Mouse (Mus musculus) forelimb bud, embryonic 11.5 days (tissue): Measurements from ENCODE around the gene Sft2d2.

Experiments
- DNase-seq: peaks from one replicate; pipeline ENCODE4 v3.0.0-alpha.2; 2012; ENCODE audit warnings: low read depth, low spot score

Gene Sft2d2

GRCm38 (mm10) chr1:165190571-165191273 lies 3.5 kb downstream of the Sft2d2 start:
- DNase-seq, result no peak

GRCm38 (mm10) chr1:165190068-165190467 lies 4.2 kb downstream of the Sft2d2 start:
- DNase-seq, result no peak

GRCm38 (mm10) chr1:165188806-165189580 lies 5.2 kb downstream of the Sft2d2 start:
- no peak for DNase-seq

GRCm38 (mm10) chr1:165187357-165187756 lies 6.9 kb downstream of the Sft2d2 start:
- DNase-seq, result no peak

GRCm38 (mm10) chr1:165186491-165186890 lies 7.7 kb downstream of the Sft2d2 start:
- no peak for DNase-seq

- no peak for DNase-seq
Observed at GRCm38 (mm10) chr1:165185116-165185515, 9.1 kb downstream of the Sft2d2 start.

- no peak for DNase-seq
Observed at GRCm38 (mm10) chr1:165184178-165184577, 10.1 kb downstream of the Sft2d2 start.

- no peak for DNase-seq
Observed at GRCm38 (mm10) chr1:165183400-165183799, 10.8 kb downstream of the Sft2d2 start.

- DNase-seq, result no peak
Observed at GRCm38 (mm10) chr1:165179321-165179720, 14.9 kb downstream of the Sft2d2 start.

GRCm38 (mm10) chr1:165178075-165178474 lies 16.2 kb downstream of the Sft2d2 start:
- DNase-seq, result no peak

- no peak for DNase-seq
Observed at GRCm38 (mm10) chr1:165174059-165174616, 20.1 kb downstream of the Sft2d2 start.

GRCm38 (mm10) chr1:165171277-165171676 lies 23.0 kb downstream of the Sft2d2 start:
- DNase-seq, result no peak

GRCm38 (mm10) chr1:165170157-165170556 lies 24.1 kb downstream of the Sft2d2 start:
- no peak for DNase-seq

GRCm38 (mm10) chr1:165169462-165169861 lies 24.8 kb downstream of the Sft2d2 start:
- DNase-seq, result no peak

- DNase-seq, result no peak
Observed at GRCm38 (mm10) chr1:165164920-165165319, 29.3 kb downstream of the Sft2d2 start.

- no peak for DNase-seq
Observed at GRCm38 (mm10) chr1:165160723-165161405, 33.4 kb downstream of the Sft2d2 start, which contains the start of gene Tbx19. Tbx19 (minus strand) TSS chr1:165160773.

GRCm38 (mm10) chr1:165158841-165159240 lies 35.4 kb downstream of the Sft2d2 start:
- DNase-seq, result no peak

- DNase-seq, result no peak
Observed at GRCm38 (mm10) chr1:165154162-165154561, 40.1 kb downstream of the Sft2d2 start.

GRCm38 (mm10) chr1:165151216-165151615 lies 43.0 kb downstream of the Sft2d2 start:
- no peak for DNase-seq

- no peak for DNase-seq
Observed at GRCm38 (mm10) chr1:165142343-165142916, 51.8 kb downstream of the Sft2d2 start.

GRCm38 (mm10) chr1:165140227-165140626 lies 54.0 kb downstream of the Sft2d2 start:
- no peak for DNase-seq

- no peak for DNase-seq
Observed at GRCm38 (mm10) chr1:165133858-165134257, 60.4 kb downstream of the Sft2d2 start.
